Mouse (Mus musculus): ENCODE measurements at regions not wholly inside any gene's neighbourhood (a gene's known extent, or its start where the extent isn't known, plus 50 kb on each side); places are given as distances from the start of the nearest gene placed in this dataset.

DNA sequence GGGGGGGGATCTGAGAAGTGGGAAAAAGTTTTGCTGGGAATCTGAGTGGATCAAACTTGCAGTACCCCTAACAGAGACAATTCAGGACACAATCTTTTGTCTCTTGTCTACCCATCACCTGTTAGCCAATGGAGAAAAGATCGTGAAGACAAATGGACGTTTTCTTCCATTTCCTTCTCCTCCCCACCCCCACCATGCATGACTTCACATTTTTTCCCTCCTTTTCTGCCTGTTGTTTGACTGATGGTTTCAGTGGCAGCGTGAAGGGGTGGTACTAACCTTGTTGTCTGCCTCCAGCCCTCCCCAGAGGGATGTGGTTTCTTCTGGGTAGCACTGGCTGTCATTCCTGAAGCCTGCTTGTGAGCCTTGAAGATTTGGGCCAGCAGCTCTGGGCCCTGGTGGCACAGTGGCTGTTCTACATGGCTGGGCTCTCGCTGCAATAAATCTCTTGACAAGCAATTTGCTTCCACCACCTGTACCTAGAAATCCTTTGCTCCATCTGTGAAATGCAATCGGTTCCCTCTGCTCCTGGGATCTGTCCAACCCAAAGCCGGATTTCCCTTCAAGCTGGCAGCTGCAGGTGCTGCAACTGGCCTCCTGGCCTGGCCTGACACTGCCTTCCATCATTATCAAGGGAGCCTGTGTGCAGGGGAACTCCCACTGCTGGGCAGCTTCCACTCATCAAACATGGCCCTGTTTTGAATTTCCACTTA is 69.8 kb upstream of the Sash1 start:
- TF ChIP-seq GATA1 (IDR thresholded peaks at IDR 0.05; ENCODE audit: borderline replicate concordance, low read length), result no peak
- no peak for TF ChIP-seq FLI1 (IDR thresholded peaks at IDR 0.05; ENCODE audit: low read length)

All from megakaryocyte, embryonic 14.5 days (primary cell).